Mouse (Mus musculus): Measurements from ENCODE around the gene Cutc. TPM values are rescaled to one million over a fixed set of nuclear protein-coding genes. Genes with fewer than 3 reads are reported as not detected.

Gene Cutc
- total and polyA plus RNA-seq, 3 experiments = 10.0 to 18.8 TPM; not detected in 1

DNA sequence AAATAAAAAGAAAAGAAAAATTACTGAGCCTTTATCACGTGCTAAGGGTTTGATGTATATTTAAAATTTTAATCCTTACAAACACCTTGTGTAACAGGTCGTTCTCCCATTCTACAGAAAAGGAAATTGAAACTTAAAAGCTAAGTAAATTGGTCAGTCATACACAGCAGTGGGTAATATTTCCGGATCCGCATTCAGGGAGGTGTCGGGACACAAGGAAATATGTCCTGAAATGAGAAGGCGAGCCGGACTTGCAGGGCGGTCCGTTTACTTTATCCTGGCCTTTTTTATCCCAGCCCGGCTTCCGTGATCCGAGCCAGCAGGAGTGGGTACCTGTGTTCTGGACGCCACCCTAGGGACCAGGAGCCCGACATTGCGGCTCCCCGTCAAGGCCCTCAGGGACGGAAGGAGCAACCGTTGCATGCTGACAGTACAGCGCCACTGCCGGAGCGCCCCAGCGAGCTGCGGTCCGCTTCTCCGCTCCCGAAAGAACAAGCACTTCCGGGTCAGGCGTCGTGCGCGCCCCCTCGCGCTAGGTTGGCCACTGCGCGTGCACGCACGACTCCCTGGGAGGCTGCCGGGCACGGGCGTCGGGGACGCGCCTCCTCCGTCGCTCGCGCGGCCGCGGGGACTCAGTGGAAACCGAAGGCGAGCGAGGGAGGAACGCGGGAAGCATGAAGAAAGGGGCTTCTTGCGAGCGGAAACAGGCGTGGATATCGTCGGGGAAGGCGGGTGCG, at the start of gene Cutc, which contains the start of gene Cox15 (continued):
- TF ChIP-seq SIN3A (IDR thresholded peaks at IDR 0.05; ENCODE audit: low read length) = peak; percentile 91
- TF ChIP-seq CHD1 (IDR thresholded peaks at IDR 0.05; ENCODE audit: low read depth, low read length) = peak; percentile 91; the same call in 1 of the 2 replicates
- 0 out of 6 replicates have a peak, but pooled peaks of 1 of the 3 experiments have one; percentile 34 for TF ChIP-seq CTCF (IDR thresholded peaks at IDR 0.05 in 2 of 3, conservative IDR thresholded peaks at IDR 0.05 in 1 of 3; ENCODE audit: control insufficient read depth in 1 of 3, insufficient read depth in 1 of 3, low read depth in 2 of 3, low read length in 3 of 3, poor library complexity in 1 of 3, severe bottlenecking in 1 of 3)
- peak; percentile 94 for TF ChIP-seq ELF1 (IDR thresholded peaks at IDR 0.05; ENCODE audit: low read depth, low read length)
- TF ChIP-seq NELFE (IDR thresholded peaks at IDR 0.05; ENCODE audit: low read depth, low read length) = peak; percentile 99

DNA sequence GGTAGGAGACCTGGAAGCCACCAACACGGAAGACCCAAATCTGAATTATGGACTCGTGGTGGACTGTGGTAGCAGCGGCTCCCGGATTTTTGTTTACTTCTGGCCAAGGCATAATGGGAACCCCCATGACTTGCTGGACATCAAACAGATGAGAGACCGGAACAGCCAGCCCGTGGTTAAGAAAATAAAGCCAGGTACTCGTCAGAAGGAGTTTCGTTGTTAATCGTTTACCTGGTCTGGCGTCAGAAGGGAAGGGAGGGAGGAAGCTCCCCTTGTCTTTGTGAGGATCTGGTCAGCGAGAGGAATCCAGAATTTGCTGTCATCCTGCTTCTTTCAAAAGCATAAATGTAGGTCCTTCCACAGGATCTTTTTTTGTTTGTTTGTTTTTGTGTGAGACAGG, 48.6 kb upstream of the Cutc start:
- Histone ChIP-seq H3K27me3 (ENCODE audit: control insufficient read depth in 1 of 2, insufficient read depth in 2 of 2, low read length in 2 of 2) (no peaks in the 10 kb centered on the region), H3K79me2 (ENCODE audit: control insufficient read depth, insufficient read depth, low read length, poor library complexity) (no peaks in the 10 kb centered on the region), H3K9ac (ENCODE audit: control insufficient read depth, low read depth, low read length, poor library complexity, severe bottlenecking) (no peak overlapping the region), H3K4me3 (ENCODE audit: control insufficient read depth in 1 of 2, insufficient read depth in 1 of 2, low read depth in 2 of 2, low read length in 2 of 2) (no peak overlapping the region), H3K4me1 (ENCODE audit: control insufficient read depth in 1 of 2, insufficient read depth in 2 of 2, low read length in 2 of 2) (no peaks in the 10 kb centered on the region), H3K27ac (ENCODE audit: control insufficient read depth, low read depth, low read length) (no peak overlapping the region), H3K36me3 (ENCODE audit: control insufficient read depth in 1 of 2, insufficient read depth in 2 of 2, low read length in 2 of 2) (no peaks in the 10 kb centered on the region), H3K9me3 (replicated peaks; ENCODE audit: insufficient read depth, low read length) (no peaks in the 10 kb centered on the region)
- TF ChIP-seq EP300 (IDR thresholded peaks at IDR 0.05; ENCODE audit: low read depth in 1 of 2, low read length in 2 of 2) (no peak), USF2 (IDR thresholded peaks at IDR 0.05; ENCODE audit: borderline replicate concordance in 1 of 2, insufficient read depth in 1 of 2, low read depth in 1 of 2, low read length in 2 of 2) (no peak), CHD1 (IDR thresholded peaks at IDR 0.05; ENCODE audit: low read depth, low read length) (no peak), POLR2AphosphoS2 (IDR thresholded peaks at IDR 0.05; ENCODE audit: low read length) (no peak), ZNF384 (IDR thresholded peaks at IDR 0.05; ENCODE audit: low read depth, low read length) (no peak), GATA1 (IDR thresholded peaks at IDR 0.05; ENCODE audit: low read depth, low read length) (no peak), GABPA (IDR thresholded peaks at IDR 0.05; ENCODE audit: low read depth, low read length) (no peak), ZMIZ1 (IDR thresholded peaks at IDR 0.05; ENCODE audit: low read depth, low read length) (no peak), ELF1 (IDR thresholded peaks at IDR 0.05; ENCODE audit: low read depth, low read length) (no peak), TBP (IDR thresholded peaks at IDR 0.05; ENCODE audit: low read depth, low read length) (no peak)
- DNase-seq (ENCODE audit: low read depth, low spot score) = no peak

DNA sequence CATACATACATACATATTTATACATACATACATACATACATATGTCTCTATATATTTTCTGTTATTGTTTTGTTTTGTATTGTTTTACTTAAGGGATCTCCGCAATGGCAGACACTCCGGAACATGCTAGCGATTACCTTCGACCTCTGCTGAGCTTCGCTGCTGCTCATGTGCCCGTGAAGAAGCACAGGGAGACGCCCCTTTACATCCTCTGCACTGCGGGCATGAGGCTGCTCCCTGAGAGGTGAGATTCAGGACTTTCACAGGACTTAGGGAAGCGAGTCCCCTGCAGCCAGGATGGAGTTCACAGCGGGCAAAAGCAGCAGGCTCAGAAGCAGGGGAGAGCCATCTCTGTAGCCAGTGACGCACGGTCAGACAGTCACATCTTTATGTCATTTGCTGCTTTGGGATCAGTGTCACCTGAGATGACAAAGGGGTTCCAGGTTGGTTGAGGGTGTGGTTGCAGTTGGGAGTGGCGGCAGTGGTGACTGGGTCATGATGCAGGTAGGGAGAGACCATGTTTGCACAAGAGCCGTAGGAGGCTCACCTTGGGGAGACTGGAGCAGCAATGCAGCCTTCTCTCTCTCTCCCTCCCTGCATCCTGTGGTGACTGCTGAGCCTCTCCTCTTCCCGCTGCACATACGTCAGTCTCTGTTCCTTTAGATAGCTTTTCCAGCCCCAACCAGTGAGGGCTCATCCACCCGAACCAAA, 47.9 kb upstream of the Cutc start:
- no peaks in the 10 kb centered on the region for H3K4me1 ChIP-seq (ENCODE audit: control insufficient read depth in 1 of 2, insufficient read depth in 2 of 2, low read length in 2 of 2)
- no peak overlapping the region for H3K4me3 ChIP-seq (ENCODE audit: control insufficient read depth in 1 of 2, insufficient read depth in 1 of 2, low read depth in 2 of 2, low read length in 2 of 2)
- no peak overlapping the region for H3K9ac ChIP-seq (ENCODE audit: control insufficient read depth, low read depth, low read length, poor library complexity, severe bottlenecking)
- H3K27me3 ChIP-seq (ENCODE audit: control insufficient read depth in 1 of 2, insufficient read depth in 2 of 2, low read length in 2 of 2) = no peaks in the 10 kb centered on the region
- H3K36me3 ChIP-seq (ENCODE audit: control insufficient read depth in 1 of 2, insufficient read depth in 2 of 2, low read length in 2 of 2) = no peaks in the 10 kb centered on the region; a peak in 1 of 4 replicates
- no peak for DNase-seq (ENCODE audit: low read depth, low spot score)
- H3K79me2 ChIP-seq (ENCODE audit: control insufficient read depth, insufficient read depth, low read length, poor library complexity) = no peaks in the 10 kb centered on the region
- TF ChIP-seq CHD1 (IDR thresholded peaks at IDR 0.05; ENCODE audit: low read depth, low read length) (no peak), E2F4 (IDR thresholded peaks at IDR 0.05; ENCODE audit: borderline replicate concordance, low read depth, low read length) (no peak), SMC3 (IDR thresholded peaks at IDR 0.05; ENCODE audit: low read depth, low read length) (no peak), GABPA (IDR thresholded peaks at IDR 0.05; ENCODE audit: low read depth, low read length) (no peak), USF2 (IDR thresholded peaks at IDR 0.05; ENCODE audit: borderline replicate concordance in 1 of 2, insufficient read depth in 1 of 2, low read depth in 1 of 2, low read length in 2 of 2) (no peak), POLR2A (IDR thresholded peaks at IDR 0.05; ENCODE audit: control insufficient read depth in 1 of 2, insufficient read depth in 1 of 2, low read depth in 1 of 2, low read length in 2 of 2, poor library complexity in 1 of 2) (no peak), USF1 (IDR thresholded peaks at IDR 0.05; ENCODE audit: low read depth, low read length) (no peak), KAT2A (conservative IDR thresholded peaks at IDR 0.05; ENCODE audit: low read depth, low read length) (no peak), GATA1 (IDR thresholded peaks at IDR 0.05; ENCODE audit: low read depth, low read length) (no peak), CHD2 (IDR thresholded peaks at IDR 0.05; ENCODE audit: low read length) (no peak), HCFC1 (IDR thresholded peaks at IDR 0.05; ENCODE audit: low read depth, low read length) (no peak), CTCF (IDR thresholded peaks at IDR 0.05 in 2 of 3, conservative IDR thresholded peaks at IDR 0.05 in 1 of 3; ENCODE audit: control insufficient read depth in 1 of 3, insufficient read depth in 1 of 3, low read depth in 2 of 3, low read length in 3 of 3, poor library complexity in 1 of 3, severe bottlenecking in 1 of 3) (no peak), ZMIZ1 (IDR thresholded peaks at IDR 0.05; ENCODE audit: low read depth, low read length) (no peak)
- H3K9me3 ChIP-seq (replicated peaks; ENCODE audit: insufficient read depth, low read length) = no peaks in the 10 kb centered on the region
- no peak overlapping the region for H3K27ac ChIP-seq (ENCODE audit: control insufficient read depth, low read depth, low read length)
